ENCODE assay signal across 20 mouse cellular contexts in genomic region chr2:12084341-12084740, GRCm38 (mm10).
DNase-seq lines count a peak whose midpoint lies in the region; ATAC-seq lines count a peak whose summit lies in the region.
"Had no signal": no experiment of that assay in that cellular context is flagged by ENCODE, and none has a peak within 500 bp of the region (broad histone marks: within the 10 kb centered on the region; RNA-seq: fewer than 3 reads in every experiment).

No protein-coding gene starts in this region.

- H3K4me3 ChIP-seq in forebrain, embryonic 13.5 days = no peak overlapping the region
- H3K4me3 ChIP-seq: embryonic facial prominence, embryonic 13.5 days; heart, embryonic 12.5 days; hindbrain, embryonic 15.5 days had no signal

- intact Hi-C loops in heart, postnatal 36 days (cut with DNase I) = no loop called here

- no peaks in the 10 kb centered on the region for H3K36me3 ChIP-seq in forebrain, embryonic 13.5 days (ENCODE audit: poor library complexity, severe bottlenecking)
- H3K36me3 ChIP-seq: embryonic facial prominence, embryonic 13.5 days; heart, embryonic 12.5 days; hindbrain, embryonic 15.5 days had no signal

- H3K27ac ChIP-seq in forebrain, embryonic 13.5 days = no peak overlapping the region
- H3K27ac ChIP-seq: embryonic facial prominence, embryonic 13.5 days; hindbrain, embryonic 15.5 days had no signal

- H3K4me1 ChIP-seq in forebrain, embryonic 13.5 days = no peaks in the 10 kb centered on the region
- H3K4me1 ChIP-seq: embryonic facial prominence, embryonic 13.5 days; heart, embryonic 12.5 days; hindbrain, embryonic 15.5 days had no signal

- peak; percentile 91 for ATAC-seq in megakaryocyte, adult 5-6 weeks (ENCODE audit: poor library complexity, severe bottlenecking)
- no peak for ATAC-seq in forebrain, embryonic 13.5 days
- ATAC-seq: activated CD4-positive, CD25-positive, alpha-beta regulatory T cell, adult 4 months; forebrain, embryonic 14.5 days; Patski had no signal

- H3K9me3 ChIP-seq in forebrain, embryonic 13.5 days (replicated peaks) = no peaks in the 10 kb centered on the region
- H3K9me3 ChIP-seq: heart, embryonic 12.5 days; hindbrain, embryonic 15.5 days had no signal

- H3K4me2 ChIP-seq in forebrain, embryonic 13.5 days = no peak overlapping the region
- H3K4me2 ChIP-seq: embryonic facial prominence, embryonic 13.5 days; heart, embryonic 12.5 days; hindbrain, embryonic 15.5 days had no signal

- DNase-seq in heart, adult 11 months = peak; percentile 86
- no peak for DNase-seq in heart, postnatal 36 days
- peak; percentile 7 for DNase-seq in testis, postnatal 14 days (ENCODE audit: low spot score)
- DNase-seq in testis, postnatal 10 days (ENCODE audit: low spot score) = no peak
- no peak for DNase-seq in ovary, postnatal 14 days (ENCODE audit: low spot score)
- DNase-seq in lung, postnatal 4 days = no peak
- DNase-seq: adrenal gland, postnatal 14 days; cerebellum, adult 11 months; cerebellum, adult 8-10 months; cerebellum, postnatal 14 days; gastrocnemius, postnatal 36 days had no signal

- no peaks in the 10 kb centered on the region for H3K27me3 ChIP-seq in forebrain, embryonic 13.5 days
- H3K27me3 ChIP-seq: CH12.LX; embryonic facial prominence, embryonic 13.5 days; heart, embryonic 12.5 days; hindbrain, embryonic 15.5 days; Patski had no signal

- no peak overlapping the region for H3K9ac ChIP-seq in forebrain, embryonic 13.5 days
- H3K9ac ChIP-seq: embryonic facial prominence, embryonic 13.5 days; heart, embryonic 12.5 days; hindbrain, embryonic 15.5 days had no signal

- 81% methylated on average over 4 of the region's 4 CpGs for WGBS in forebrain, embryonic 13.5 days

Comparison
In these comparisons a context has a peak if more than half of its experiments do, and no peak if none do; other contexts are left out.
1. DNase-seq: peak in heart, adult 11 months (single experiment) and testis, postnatal 14 days (single experiment); none in heart, postnatal 36 days (0 of 2), testis, postnatal 10 days (single experiment), ovary, postnatal 14 days (single experiment) and lung, postnatal 4 days (0 of 2).